Mouse (Mus musculus) Patski (cell line): Measurements from ENCODE around the gene Gm21987. TPM values are rescaled to one million over a fixed set of nuclear protein-coding genes. Genes with fewer than 3 reads are reported as not detected.

Experiments
- ATAC-seq: fragments of 100-300 bp; one replicate; pipeline ENCODE4 v1.8.0; 2021
- CTCF ChIA-PET: fragments of 350-600 bp; sonication (Branson Sonifier 250); formaldehyde crosslinking; loops from one replicate; lab custom pipeline; 2022; ENCODE audit warnings: inconsistent platforms; lab: Charles Lee
- POLR2A ChIA-PET: fragments of 350-600 bp; sonication (Branson Sonifier 250); formaldehyde crosslinking; loops from one replicate; lab custom pipeline; 2022; ENCODE audit warnings: antibody characterized with exemption, inconsistent platforms; lab: Charles Lee
- DNase-seq: peaks from one replicate; pipeline ENCODE4 v3.0.0-alpha.2; 2011; ENCODE audit warnings: low read depth, low spot score
- H3K27me3 ChIP-seq: fragments of 371-371 bp; one replicate; pipeline ENCODE4 v1.5.1; 2021
- CTCF ChIP-seq: fragments of 100-300 bp; IDR thresholded peaks from one replicate; pipeline ENCODE4 v1.5.1; 2021
- in situ Hi-C: fragments of 300-500 bp; cut with MboI; formaldehyde crosslinking; loops from 3 replicates; pipeline ENCODE4 v1.11.1; 2018; ENCODE audit warnings: low pct_unique_long_range_greater_than_20kb, mixed read lengths
- polyA plus RNA-seq: library from polyadenylated mRNA; unstranded; gene quantifications from one replicate; pipeline ENCODE4 v1.2.3, GENCODE M21; 2021

Gm21987 gene
- polyA plus RNA-seq, 1 experiment from 2014 or later = not detected

DNA sequence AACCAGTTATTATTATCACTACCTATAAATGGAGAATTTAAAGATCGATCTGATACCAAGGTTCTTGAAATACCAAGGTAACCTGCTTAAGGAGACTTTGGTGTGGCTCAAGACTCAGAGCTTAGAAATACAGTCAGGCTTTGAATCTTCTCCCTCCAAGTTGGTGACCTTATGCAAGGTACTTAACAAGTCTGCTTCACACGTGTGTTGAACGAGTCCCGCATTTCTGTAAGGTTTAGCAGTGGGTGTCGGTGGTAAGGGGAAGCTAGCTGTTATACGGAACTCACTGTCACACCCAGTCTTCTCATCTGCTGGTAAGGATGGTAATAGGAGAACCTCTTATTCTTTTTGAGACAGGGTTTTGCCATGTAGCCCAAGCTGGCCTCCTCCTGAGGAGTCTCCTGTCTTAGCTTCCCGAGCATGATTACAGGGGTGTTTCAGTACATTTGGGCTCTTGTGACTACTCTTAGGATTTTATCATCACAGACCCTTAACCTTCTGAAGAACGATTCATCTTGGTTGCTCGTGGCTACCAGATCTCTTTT lies 1.4 kb downstream of the Gm21987 start:
- ATAC-seq = no peak
- DNase-seq = no peak
- TF ChIP-seq CTCF = no peak
- CTCF ChIA-PET = interaction anchor here (1.0 kb wide), 1 partner anchor 18 kb away, joined by 4 read pairs; no protein-coding TSS in a partner anchor
- POLR2A ChIA-PET = no interaction called here
- in situ Hi-C loops = loop anchor here (5.0 kb wide), 2 partner anchors 104 to 159 kb away; partner anchors contain the start of gene Adprh
- H3K27me3 ChIP-seq = no peaks in the 10 kb centered on the region

DNA sequence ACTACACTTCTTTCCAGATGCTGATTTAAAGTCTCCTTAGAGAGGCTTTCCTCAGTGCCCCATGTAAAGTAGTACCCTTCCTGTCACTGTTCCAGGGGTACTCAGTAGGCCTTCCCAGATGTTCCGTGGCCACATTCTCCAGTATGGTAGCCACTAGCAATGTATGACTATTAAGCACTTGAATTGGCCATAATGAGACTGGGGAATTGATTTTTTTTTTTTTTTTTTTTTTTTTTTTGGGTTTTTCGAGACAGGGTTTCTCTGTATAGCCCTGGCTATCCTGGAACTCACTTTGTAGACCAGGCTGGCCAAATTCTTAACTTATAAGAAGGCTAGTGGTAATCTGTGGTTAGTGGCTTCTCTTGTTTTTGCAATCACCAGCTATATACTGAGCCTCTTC lies 3.0 kb downstream of the Gm21987 start:
- CTCF ChIA-PET = interaction anchor here (1.3 kb wide), 1 partner anchor 13 kb away, joined by 3 read pairs; the partner anchor contains the start of gene Popdc2
- TF ChIP-seq CTCF = no peak
- DNase-seq (no peak), ATAC-seq (no peak)
- POLR2A ChIA-PET = interaction anchor here (0.7 kb wide), 2 partner anchors 133 to 195 kb away, joined by 4 to 6 read pairs; no protein-coding TSS in a partner anchor
- no peaks in the 10 kb centered on the region for H3K27me3 ChIP-seq
- in situ Hi-C loops = loop anchor here (5.0 kb wide), 2 partner anchors 102 to 157 kb away; partner anchors contain the start of gene Adprh

DNA sequence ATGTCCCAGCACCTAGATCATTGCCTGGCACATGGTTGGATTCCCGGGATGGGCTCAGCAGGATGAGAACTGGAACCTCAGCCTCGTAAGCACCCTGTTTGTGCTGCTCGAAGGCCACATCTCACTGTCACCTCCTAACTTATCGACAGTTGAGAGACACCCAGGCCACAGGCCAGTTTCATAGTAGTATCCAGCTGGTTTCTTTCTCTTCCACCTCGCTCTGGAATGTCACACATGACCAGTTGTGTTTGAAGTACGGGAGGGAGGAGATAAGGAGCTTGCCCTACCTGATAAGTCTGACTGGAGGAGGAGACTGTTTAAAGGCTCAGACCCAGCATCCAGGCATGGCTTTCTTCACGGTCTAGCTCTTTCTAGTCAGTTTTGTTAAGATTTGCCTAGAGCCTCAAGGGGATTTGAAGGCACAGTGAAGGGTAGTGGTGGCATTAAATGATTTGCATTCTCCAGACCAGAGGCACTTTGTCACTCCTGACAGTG lies 3.6 kb downstream of the Gm21987 start:
- ChIA-PET CTCF (interaction anchor here (1.3 kb wide), 1 partner anchor 12 kb away, joined by 3 read pairs; the partner anchor contains the start of gene Popdc2), POLR2A (interaction anchor here (0.6 to 0.7 kb wide), 2 partner anchors 49 to 194 kb away, joined by 4 to 5 read pairs; no protein-coding TSS in a partner anchor)
- no peaks in the 10 kb centered on the region for H3K27me3 ChIP-seq
- in situ Hi-C loops = no loop called here
- no peak for TF ChIP-seq CTCF
- ATAC-seq = no peak
- no peak for DNase-seq

DNA sequence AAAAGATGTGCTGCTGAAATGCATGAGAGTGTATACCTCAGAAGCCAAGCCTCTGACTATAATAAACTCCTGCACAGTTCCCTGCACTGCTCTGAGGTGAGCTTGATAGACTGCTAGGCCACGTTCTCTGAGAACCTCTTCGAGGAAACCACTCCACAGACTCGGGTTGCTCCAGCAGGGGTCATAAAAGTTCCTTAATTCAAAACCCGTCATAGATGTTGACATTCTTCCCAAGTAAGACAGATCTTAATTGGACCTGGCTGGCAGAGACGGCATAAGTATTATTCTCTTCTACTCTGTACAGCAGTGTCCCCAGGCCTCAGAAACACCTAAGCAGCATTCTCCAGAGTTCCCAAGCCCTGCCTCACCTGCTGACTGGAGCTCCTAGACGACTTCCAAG lies 4.1 kb downstream of the Gm21987 start:
- POLR2A ChIA-PET = interaction anchor here (0.6 kb wide), 1 partner anchor 48 kb away, joined by 5 read pairs; no protein-coding TSS in a partner anchor
- TF ChIP-seq CTCF = no peak
- no peak for ATAC-seq
- in situ Hi-C loops = no loop called here
- DNase-seq = no peak
- H3K27me3 ChIP-seq = no peaks in the 10 kb centered on the region
- CTCF ChIA-PET = interaction anchor here (1.3 kb wide), 1 partner anchor 11 kb away, joined by 3 read pairs; the partner anchor contains the start of gene Popdc2

DNA sequence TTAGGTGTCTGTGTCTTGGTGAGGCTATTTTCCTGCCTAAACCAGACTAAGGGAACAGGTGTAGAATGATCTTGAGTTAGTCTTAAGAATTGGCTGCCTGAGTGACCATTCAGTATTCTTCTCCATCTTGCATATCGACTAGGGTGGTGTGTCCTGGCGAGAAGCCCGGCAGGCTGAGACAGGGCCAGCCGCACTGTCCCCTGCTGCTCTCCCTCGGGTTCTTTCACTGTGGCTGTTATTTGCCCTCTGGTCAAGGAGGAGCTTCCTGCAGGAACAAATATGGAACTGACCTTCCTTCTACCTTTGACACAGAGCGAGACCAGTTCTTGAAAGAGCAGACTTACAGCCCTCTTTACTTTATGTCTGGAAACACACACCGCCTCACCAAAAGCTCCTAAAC lies 5.2 kb downstream of the Gm21987 start:
- ATAC-seq = no peak
- in situ Hi-C loops = no loop called here
- CTCF ChIA-PET = no interaction called here
- DNase-seq = no peak
- no peaks in the 10 kb centered on the region for H3K27me3 ChIP-seq
- POLR2A ChIA-PET = interaction anchor here (0.7 kb wide), 1 partner anchor 488 kb away, joined by 3 read pairs; no protein-coding TSS in a partner anchor
- TF ChIP-seq CTCF = no peak

DNA sequence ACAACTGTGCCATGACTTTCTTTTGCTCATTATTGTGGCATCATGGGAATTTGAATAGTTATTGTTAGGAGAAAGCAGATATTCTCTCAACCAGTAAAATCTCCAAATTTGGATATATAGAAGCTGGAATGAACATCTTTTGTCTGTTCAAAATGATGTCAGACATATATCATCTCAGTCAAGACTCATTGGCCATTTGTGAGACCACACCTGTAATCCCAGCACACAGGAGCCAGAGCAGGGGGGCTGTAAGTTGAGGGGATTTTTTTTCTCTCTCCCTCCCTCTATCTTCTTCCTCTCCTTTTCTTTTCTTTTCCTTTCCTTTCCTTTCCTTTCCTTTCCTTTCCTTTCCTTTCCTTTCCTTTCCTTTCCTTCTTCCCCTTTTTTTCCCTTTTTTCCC lies 6.0 kb downstream of the Gm21987 start:
- no peaks in the 10 kb centered on the region for H3K27me3 ChIP-seq
- CTCF ChIA-PET = no interaction called here
- POLR2A ChIA-PET = no interaction called here
- TF ChIP-seq CTCF = no peak
- no peak for DNase-seq
- ATAC-seq = no peak
- in situ Hi-C loops = no loop called here

DNA sequence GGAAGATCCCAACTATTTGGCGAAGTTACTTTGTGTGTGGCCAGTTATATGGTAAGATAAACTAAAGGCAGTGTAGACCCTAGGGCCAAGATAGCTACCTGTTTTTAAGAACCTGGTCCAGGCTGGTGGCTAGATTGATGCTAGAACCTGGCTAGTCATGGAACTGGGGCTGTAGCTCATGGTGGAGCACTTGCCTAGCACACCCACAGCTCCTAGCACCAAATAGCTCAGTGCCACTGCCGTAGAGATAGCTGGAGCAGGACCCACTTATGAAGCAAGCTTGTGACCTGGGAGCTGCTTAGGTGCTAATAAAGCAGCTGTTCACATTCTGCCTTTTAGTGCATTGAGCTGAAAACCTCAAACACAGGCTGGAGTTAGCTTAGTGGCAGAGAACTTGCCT lies 6.8 kb downstream of the Gm21987 start:
- no peaks in the 10 kb centered on the region for H3K27me3 ChIP-seq
- DNase-seq (no peak), ATAC-seq (no peak)
- CTCF ChIA-PET = no interaction called here
- in situ Hi-C loops = no loop called here
- no peak for TF ChIP-seq CTCF
- POLR2A ChIA-PET = interaction anchor here (1.1 kb wide), 1 partner anchor 148 kb away, joined by 3 read pairs; no protein-coding TSS in a partner anchor

DNA sequence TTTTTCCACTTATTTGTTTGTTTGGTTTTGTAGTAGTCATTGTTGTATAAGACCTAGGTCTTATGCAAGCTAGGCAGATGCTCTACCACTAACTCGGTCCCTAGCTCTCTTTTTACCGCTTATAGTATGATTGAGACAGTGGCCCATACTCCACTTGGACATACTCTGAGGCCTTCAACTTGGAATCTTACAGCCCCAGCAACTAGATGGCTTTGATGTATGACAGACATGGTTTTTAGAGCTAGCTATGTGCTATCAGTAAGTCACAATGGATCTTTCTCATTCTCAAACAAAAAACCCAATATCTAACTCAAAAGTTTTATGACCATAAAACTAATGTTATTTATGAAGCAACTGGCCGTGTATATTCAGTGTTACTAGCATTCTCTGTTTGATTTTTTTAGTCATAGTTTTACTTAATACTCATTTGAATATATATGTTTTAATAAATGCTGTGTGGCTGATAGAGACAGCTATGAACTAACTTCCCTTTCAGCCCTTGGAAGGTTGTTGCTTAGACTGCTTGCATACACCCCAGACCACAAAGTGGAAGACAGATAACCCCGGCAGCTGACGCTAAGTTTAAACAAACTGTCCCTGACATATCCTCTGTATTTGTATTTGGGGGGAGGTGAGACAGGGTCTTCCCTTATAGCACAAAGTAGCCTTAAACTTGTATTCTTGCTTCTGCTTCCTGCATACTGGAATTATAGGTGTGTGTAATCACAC lies 7.5 kb downstream of the Gm21987 start:
- POLR2A ChIA-PET = interaction anchor here (1.1 kb wide), 1 partner anchor 147 kb away, joined by 3 read pairs; no protein-coding TSS in a partner anchor
- in situ Hi-C loops = no loop called here
- no peak for TF ChIP-seq CTCF
- CTCF ChIA-PET = no interaction called here
- no peaks in the 10 kb centered on the region for H3K27me3 ChIP-seq
- ATAC-seq = no peak
- no peak for DNase-seq

DNA sequence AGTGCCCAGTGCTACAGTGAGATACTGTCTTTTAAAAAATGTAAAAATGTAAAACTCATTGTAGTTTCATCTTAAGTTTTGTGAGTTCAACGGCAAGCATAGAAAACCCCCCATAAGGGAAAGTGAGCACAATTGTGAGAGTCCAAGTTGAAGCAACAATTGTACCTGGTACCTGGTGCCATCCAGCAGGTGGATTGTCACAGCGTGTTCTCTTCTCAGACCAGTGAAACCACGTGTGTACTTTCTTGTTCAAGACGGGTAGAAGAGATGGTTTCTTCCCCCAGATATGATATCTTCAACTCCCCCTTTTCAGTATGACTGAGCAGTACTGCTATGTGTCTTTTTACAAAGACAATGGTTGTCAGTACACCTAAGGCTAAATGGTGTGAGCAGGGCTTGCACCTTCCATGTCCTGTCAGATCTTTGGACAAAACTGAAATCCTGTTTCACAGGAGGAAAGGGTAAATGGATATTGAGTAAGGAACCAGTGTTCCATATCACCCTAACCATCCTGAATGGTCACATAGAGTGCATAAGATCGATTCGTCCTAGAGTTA lies 11.5 kb downstream of the Gm21987 start:
- no peak for TF ChIP-seq CTCF
- no peaks in the 10 kb centered on the region for H3K27me3 ChIP-seq
- ChIA-PET CTCF (no interaction called here), POLR2A (no interaction called here)
- in situ Hi-C loops = no loop called here
- ATAC-seq = no peak
- DNase-seq = no peak

DNA sequence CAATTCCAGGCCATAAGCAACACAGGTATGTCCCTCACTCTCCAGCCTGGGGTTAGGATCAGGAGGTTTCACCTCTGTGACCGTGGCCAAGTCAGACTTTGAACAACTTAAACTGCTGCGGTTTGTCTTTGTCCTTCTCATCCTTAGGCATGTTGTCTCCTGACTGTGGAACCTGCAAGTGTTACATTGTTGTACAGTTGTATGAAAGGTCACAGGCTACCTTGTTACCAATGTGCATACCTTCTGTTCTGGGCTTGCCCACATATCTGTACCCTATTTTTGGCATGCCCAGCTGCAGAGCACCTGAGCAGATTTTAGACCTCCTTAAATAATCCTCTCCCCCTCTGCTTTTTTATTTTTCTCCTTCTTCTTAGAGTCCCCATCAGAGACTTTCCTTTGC lies 12.4 kb downstream of the Gm21987 start:
- ATAC-seq = no peak
- ChIA-PET CTCF (no interaction called here), POLR2A (no interaction called here)
- in situ Hi-C loops = no loop called here
- no peak for DNase-seq
- no peaks in the 10 kb centered on the region for H3K27me3 ChIP-seq
- TF ChIP-seq CTCF = no peak
